ENCODE assay signal across 8 mouse cellular contexts in genomic region chr14:20545529-20546331, GRCm38 (mm10). TPM values are rescaled to one million over a fixed set of nuclear protein-coding genes. Genes with fewer than 3 reads are reported as not detected.
DNase-seq lines count a peak whose midpoint lies in the region; ATAC-seq lines count a peak whose summit lies in the region.

No protein-coding gene starts in this region.

- H3K4me2 ChIP-seq in heart, embryonic 15.5 days, result peak overlapping the region; percentile 65
- peak overlapping the region; percentile 76 for H3K4me2 ChIP-seq in liver, embryonic 15.5 days
- peak overlapping the region; percentile 67 for H3K4me2 ChIP-seq in neural tube, embryonic 12.5 days (replicated peaks)

- DNase-seq in c-Kit-negative CD71-positive TER-119-positive erythroid progenitor cells, embryonic 14.5 days (ENCODE audit: low read depth, low spot score), result peak; percentile 83
- peak; percentile 51 for DNase-seq in fibroblast of lung, adult 2 months (ENCODE audit: low read depth)
- DNase-seq in kidney, postnatal 36 days, result peak; percentile 94
- peak; percentile 43 for DNase-seq in telencephalon, adult 2 months (ENCODE audit: low read depth, low spot score)

- H3K27me3 ChIP-seq in heart, embryonic 15.5 days, result no peaks in the 10 kb centered on the region
- no peaks in the 10 kb centered on the region for H3K27me3 ChIP-seq in liver, embryonic 15.5 days
- H3K27me3 ChIP-seq in neural tube, embryonic 12.5 days (replicated peaks), result no peaks in the 10 kb centered on the region

- peak; percentile 68 for ATAC-seq in CD4-positive, CD25-positive, alpha-beta regulatory T cell, adult 4 months
- peak; percentile 99 for ATAC-seq in heart, embryonic 15.5 days (replicated peaks; ENCODE audit: insufficient number of reproducible peaks, insufficient read depth, low FRiP score, low read depth)
- peak; percentile 99 for ATAC-seq in liver, embryonic 15.5 days (ENCODE audit: insufficient read depth)
- ATAC-seq in neural tube, embryonic 12.5 days (ENCODE audit: low FRiP score, low read depth), result peak; percentile 94

- no peaks in the 10 kb centered on the region for H3K9me3 ChIP-seq in heart, embryonic 15.5 days (replicated peaks)
- H3K9me3 ChIP-seq in liver, embryonic 15.5 days (replicated peaks), result no peaks in the 10 kb centered on the region
- no peaks in the 10 kb centered on the region for H3K9me3 ChIP-seq in neural tube, embryonic 12.5 days

- H3K27ac ChIP-seq in heart, embryonic 15.5 days, result peak overlapping the region; percentile 99
- H3K27ac ChIP-seq in liver, embryonic 15.5 days (replicated peaks), result peak overlapping the region; percentile 99
- H3K27ac ChIP-seq in neural tube, embryonic 12.5 days, result peak overlapping the region; percentile 98

- WGBS in heart, embryonic 15.5 days, result under 1% methylated on average over 53 of the region's 67 CpGs
- under 1% methylated on average over 67 of the region's 67 CpGs for WGBS in liver, embryonic 15.5 days (ENCODE audit: insufficient replicate concordance)
- 1% methylated on average over 66 of the region's 67 CpGs for WGBS in neural tube, embryonic 12.5 days

- peak overlapping the region; percentile 90 for H3K4me3 ChIP-seq in heart, embryonic 15.5 days
- peak overlapping the region; percentile 84 for H3K4me3 ChIP-seq in liver, embryonic 15.5 days (replicated peaks)
- H3K4me3 ChIP-seq in neural tube, embryonic 12.5 days, result peak overlapping the region; percentile 96

- peaks cover 13% of the 10 kb centered on the region for H3K4me1 ChIP-seq in heart, embryonic 15.5 days (replicated peaks)
- peaks cover 31% of the 10 kb centered on the region for H3K4me1 ChIP-seq in liver, embryonic 15.5 days (replicated peaks)
- H3K4me1 ChIP-seq in neural tube, embryonic 12.5 days, result peaks cover 8% of the 10 kb centered on the region

- H3K36me3 ChIP-seq in heart, embryonic 15.5 days, result peaks cover 18% of the 10 kb centered on the region
- 0 out of 2 replicates have a peak, but pooled peaks cover 2% of the 10 kb centered on the region for H3K36me3 ChIP-seq in liver, embryonic 15.5 days (replicated peaks)
- peaks cover 18% of the 10 kb centered on the region for H3K36me3 ChIP-seq in neural tube, embryonic 12.5 days

- peak overlapping the region; percentile 96 for H3K9ac ChIP-seq in heart, embryonic 15.5 days
- peak overlapping the region; percentile 81 for H3K9ac ChIP-seq in liver, embryonic 15.5 days
- peak overlapping the region; percentile 99 for H3K9ac ChIP-seq in neural tube, embryonic 12.5 days

RNA-seq across cellular contexts. Expression of gene Ppp3cb, which starts 0.6 kb away (rescaled TPM):
- polyA plus RNA-seq in CD4-positive, CD25-positive, alpha-beta regulatory T cell, adult 4 months (2017; shearing (Covaris generic)), result 10 to 100 TPM; 27.1 to 39.6 TPM
- 30.6 and 34.9 TPM in 2 replicates for polyA plus RNA-seq in heart, embryonic 15.5 days (2015; fragmentation: Nextera tagmentation; extraction: Ambion mirVana)
- polyA plus RNA-seq in liver, embryonic 15.5 days (2015; fragmentation: Nextera tagmentation; extraction: Ambion mirVana), result 18.2 and 18.3 TPM in 2 replicates
- polyA plus RNA-seq in neural tube, embryonic 12.5 days (2016; fragmentation: Nextera tagmentation; extraction: Ambion mirVana), result 65.7 and 66.5 TPM in 2 replicates

RNA-seq across cellular contexts. Expression of gene Mss51, which starts 49.0 kb away (rescaled TPM):
- polyA plus RNA-seq in CD4-positive, CD25-positive, alpha-beta regulatory T cell, adult 4 months (2017; shearing (Covaris generic)), result 1 to 10 TPM; 1.5 to 3.5 TPM
- polyA plus RNA-seq in heart, embryonic 15.5 days (2015; fragmentation: Nextera tagmentation; extraction: Ambion mirVana), result 0.45 and 0.56 TPM in 2 replicates
- polyA plus RNA-seq in liver, embryonic 15.5 days (2015; fragmentation: Nextera tagmentation; extraction: Ambion mirVana), result 0.44 and 0.48 TPM in 2 replicates
- polyA plus RNA-seq in neural tube, embryonic 12.5 days (2016; fragmentation: Nextera tagmentation; extraction: Ambion mirVana), result 0.98 and 1.4 TPM in 2 replicates

Comparison
In these comparisons a context has a peak if more than half of its experiments do, and no peak if none do; other contexts are left out.
1. Peak in every context shown above with its lines: DNase-seq, ATAC-seq, H3K4me3 ChIP-seq and H3K27ac ChIP-seq.
2. DNase-seq: peak in every context shown above with its lines; median percentile 94 in kidney, postnatal 36 days; 83 in c-Kit-negative CD71-positive TER-119-positive erythroid progenitor cells, embryonic 14.5 days; 51 in fibroblast of lung, adult 2 months; 43 in telencephalon, adult 2 months.